Comparison of ENCODE assay signal across 7 mouse cellular contexts in genomic region chr19:57361939-57362307, GRCm38 (mm10). TPM values are rescaled to one million over a fixed set of nuclear protein-coding genes. Genes with fewer than 3 reads are reported as not detected.
A peak's percentile ranks its signal among the peaks of the same experiment; 100 is the strongest.
DNase-seq lines count a peak whose midpoint lies in the region; ATAC-seq and TF ChIP-seq lines count a peak whose summit lies in the region.

No protein-coding gene starts in this region.

- H3K36me3 ChIP-seq in lung, postnatal 0 days (ENCODE audit: insufficient read depth, low read length): no peaks in the 10 kb centered on the region
- 0 out of 2 replicates have a peak, but pooled peaks cover 9% of the 10 kb centered on the region for H3K36me3 ChIP-seq in forebrain, embryonic 10.5 days (replicated peaks)
- H3K36me3 ChIP-seq in limb, embryonic 13.5 days: no peaks in the 10 kb centered on the region
- H3K36me3 ChIP-seq in stomach, embryonic 15.5 days: no peaks in the 10 kb centered on the region

- peak overlapping the region; percentile 98 for H3K27ac ChIP-seq in lung, postnatal 0 days (ENCODE audit: low read length)
- H3K27ac ChIP-seq in forebrain, embryonic 10.5 days: peak overlapping the region; percentile 99
- H3K27ac ChIP-seq in limb, embryonic 13.5 days: peak overlapping the region; percentile 96
- peak overlapping the region; percentile 97 for H3K27ac ChIP-seq in stomach, embryonic 15.5 days

- WGBS in lung, postnatal 0 days: 4% methylated on average over 3 of the region's 3 CpGs
- WGBS in forebrain, embryonic 10.5 days: 23% methylated on average over 3 of the region's 3 CpGs
- WGBS in limb, embryonic 13.5 days: 11% methylated on average over 3 of the region's 3 CpGs
- 10% methylated on average over 3 of the region's 3 CpGs for WGBS in stomach, embryonic 15.5 days

- no peak for DNase-seq in lung, postnatal 0 days (ENCODE audit: low spot score)
- DNase-seq in lung, postnatal 10 days: no peak
- DNase-seq in forebrain, embryonic 10.5 days (ENCODE audit: extremely low spot score, low spot score): no peak
- no peak for DNase-seq in adrenal gland, adult 8-10 months
- no peak for DNase-seq in thymus, adult 18-20 months

- TF ChIP-seq CTCF in lung, postnatal 0 days (IDR thresholded peaks at IDR 0.05): no peak

- peak overlapping the region; percentile 100 for H3K9ac ChIP-seq in lung, postnatal 0 days (replicated peaks; ENCODE audit: low read depth)
- peak overlapping the region; percentile 100 for H3K9ac ChIP-seq in limb, embryonic 13.5 days
- H3K9ac ChIP-seq in stomach, embryonic 15.5 days: peak overlapping the region; percentile 99; the same call in 1 of the 2 replicates

- H3K9me3 ChIP-seq in lung, postnatal 0 days (ENCODE audit: low read length): no peaks in the 10 kb centered on the region
- no peaks in the 10 kb centered on the region for H3K9me3 ChIP-seq in forebrain, embryonic 10.5 days
- H3K9me3 ChIP-seq in limb, embryonic 13.5 days: no peaks in the 10 kb centered on the region
- H3K9me3 ChIP-seq in stomach, embryonic 15.5 days: no peaks in the 10 kb centered on the region

- ATAC-seq in lung, postnatal 0 days: no peak
- ATAC-seq in limb, embryonic 13.5 days (ENCODE audit: low FRiP score, low read depth): no peak
- no peak for ATAC-seq in stomach, embryonic 15.5 days (ENCODE audit: insufficient read depth, low FRiP score, low read depth)

- no peaks in the 10 kb centered on the region for H3K27me3 ChIP-seq in lung, postnatal 0 days (replicated peaks; ENCODE audit: insufficient read depth, low read length)
- H3K27me3 ChIP-seq in forebrain, embryonic 10.5 days (ENCODE audit: poor library complexity, severe bottlenecking): no peaks in the 10 kb centered on the region
- H3K27me3 ChIP-seq in limb, embryonic 13.5 days: no peaks in the 10 kb centered on the region
- H3K27me3 ChIP-seq in stomach, embryonic 15.5 days (replicated peaks): no peaks in the 10 kb centered on the region

- no peak for TF ChIP-seq EP300 in lung, postnatal 0 days (IDR thresholded peaks at IDR 0.05)

- H3K4me2 ChIP-seq in lung, postnatal 0 days (replicated peaks; ENCODE audit: low read depth, low read length): peak overlapping the region; percentile 56
- peak overlapping the region; percentile 70 for H3K4me2 ChIP-seq in limb, embryonic 13.5 days (replicated peaks)
- H3K4me2 ChIP-seq in stomach, embryonic 15.5 days: peak overlapping the region; percentile 61

- H3K4me1 ChIP-seq in lung, postnatal 0 days (ENCODE audit: insufficient read depth, low read depth, low read length): peaks cover 41% of the 10 kb centered on the region; the same call in 1 of the 2 replicates
- H3K4me1 ChIP-seq in forebrain, embryonic 10.5 days: peaks cover 79% of the 10 kb centered on the region
- peaks cover 70% of the 10 kb centered on the region for H3K4me1 ChIP-seq in limb, embryonic 13.5 days
- H3K4me1 ChIP-seq in stomach, embryonic 15.5 days: peaks cover 50% of the 10 kb centered on the region

- H3K4me3 ChIP-seq in lung, postnatal 0 days (ENCODE audit: low read depth, low read length): peak overlapping the region; percentile 98
- peak overlapping the region; percentile 96 for H3K4me3 ChIP-seq in forebrain, embryonic 10.5 days
- peak overlapping the region; percentile 98 for H3K4me3 ChIP-seq in limb, embryonic 13.5 days
- H3K4me3 ChIP-seq in stomach, embryonic 15.5 days (replicated peaks): peak overlapping the region; percentile 97

RNA-seq across cellular contexts. Expression of gene Fam160b1, which starts 1.4 kb away (rescaled TPM):
- 14.7 and 14.9 TPM in 2 replicates for polyA plus RNA-seq in lung, postnatal 0 days (2015; fragmentation: Nextera tagmentation; extraction: Ambion mirVana)
- polyA plus RNA-seq in forebrain, embryonic 10.5 days (2016; fragmentation: Nextera tagmentation; extraction: Ambion mirVana): 9.4 and 9.5 TPM in 2 replicates
- 15.8 and 16.2 TPM in 2 replicates for polyA plus RNA-seq in limb, embryonic 13.5 days (2015; fragmentation: Nextera tagmentation; extraction: Ambion mirVana)
- 13.9 and 14.3 TPM in 2 replicates for polyA plus RNA-seq in stomach, embryonic 15.5 days (2015; fragmentation: Nextera tagmentation; extraction: Ambion mirVana)
- total RNA-seq in adrenal gland, adult 8-10 months (2022): 10 to 100 TPM; 20.8 to 26.1 (median 24.4) TPM

RNA-seq across cellular contexts. Expression of gene Ablim1, which starts 47.2 kb away (rescaled TPM):
- 50.1 and 50.7 TPM in 2 replicates for polyA plus RNA-seq in lung, postnatal 0 days (2015; fragmentation: Nextera tagmentation; extraction: Ambion mirVana)
- polyA plus RNA-seq in forebrain, embryonic 10.5 days (2016; fragmentation: Nextera tagmentation; extraction: Ambion mirVana): 20.5 and 21.0 TPM in 2 replicates
- 29.1 and 34.0 TPM in 2 replicates for polyA plus RNA-seq in limb, embryonic 13.5 days (2015; fragmentation: Nextera tagmentation; extraction: Ambion mirVana)
- 41.0 and 41.2 TPM in 2 replicates for polyA plus RNA-seq in stomach, embryonic 15.5 days (2015; fragmentation: Nextera tagmentation; extraction: Ambion mirVana)
- total RNA-seq in adrenal gland, adult 8-10 months (2022): 10 to 100 TPM; 31.0 to 43.9 (median 33.1) TPM
